Mouse (Mus musculus): Measurements from ENCODE around the gene Keg1.

DNA sequence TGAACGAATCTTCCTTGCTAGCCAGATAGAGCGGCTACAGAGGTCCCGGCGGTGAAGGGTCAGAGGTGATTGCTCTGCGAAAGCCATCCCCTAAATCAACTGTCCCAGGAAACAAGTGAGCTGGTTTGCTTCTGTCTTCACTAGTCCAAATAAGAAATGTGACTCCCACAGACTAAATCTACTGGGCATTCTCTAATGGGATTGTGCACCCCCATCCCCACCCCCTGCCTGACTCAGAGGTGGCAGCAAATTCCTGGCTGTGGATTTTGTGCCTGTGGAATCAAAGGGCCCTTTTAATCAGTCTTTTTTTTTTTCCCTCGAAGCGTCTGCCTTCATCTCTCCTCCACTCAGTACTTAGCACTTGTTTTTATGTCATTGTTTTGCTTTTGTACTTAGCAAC, 69.7 kb downstream of the Keg1 start, which contains the start of gene Cntf:
- TF ChIP-seq TAL1 (IDR thresholded peaks at IDR 0.05; ENCODE audit: low read length): no peak
- TF ChIP-seq GATA1 (IDR thresholded peaks at IDR 0.05; ENCODE audit: low read length): no peak

All from erythroblast, embryonic 14.5 days (primary cell).